Mouse (Mus musculus) ES-E14 (cell line): ENCODE data around the gene Cd164.

ENCODE experiments used
- HCFC1 ChIP-seq: IDR thresholded peaks from 2 replicates; pipeline ENCODE4 v1.6.1; 2012; ENCODE audit warnings: low read length, inconsistent platforms, borderline replicate concordance; ENCODE audit not compliant: insufficient read depth
- MAFK ChIP-seq: IDR thresholded peaks from 2 replicates; pipeline ENCODE4 v1.6.1; 2014; ENCODE audit warnings: mild to moderate bottlenecking, low read depth, low read length, inconsistent platforms; ENCODE audit not compliant: insufficient read depth

DNA sequence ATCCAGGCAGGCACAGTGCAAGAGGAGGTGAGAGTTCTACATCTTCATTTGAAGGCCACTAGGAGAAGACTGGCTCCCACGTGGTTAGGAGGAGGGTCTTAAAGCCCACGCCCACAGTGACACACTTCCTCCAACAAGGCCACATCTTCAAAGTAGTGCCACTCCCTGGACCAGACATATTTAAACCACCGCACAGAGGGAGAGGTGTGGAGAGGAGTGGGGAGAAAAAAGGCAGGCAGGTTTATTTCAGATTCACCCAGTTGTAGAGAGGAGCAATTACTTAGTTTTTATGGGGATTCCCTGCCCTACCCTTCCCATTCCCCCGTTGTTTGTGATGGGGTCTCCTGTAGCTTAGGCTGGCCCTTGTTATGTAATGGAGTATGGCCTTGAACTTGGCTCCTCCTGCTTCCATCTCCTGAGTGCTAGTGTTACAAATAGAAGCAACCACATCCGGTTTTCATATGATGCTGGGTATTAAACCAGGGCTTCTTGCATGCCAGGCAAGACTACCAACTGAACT, 46.2 kb upstream of the Cd164 start:
- no peak for TF ChIP-seq MAFK
- TF ChIP-seq HCFC1: no peak
